Mouse (Mus musculus) CH12.LX (cell line): Measurements from ENCODE around the gene Unc13c. TPM values are rescaled to one million over a fixed set of nuclear protein-coding genes. Genes with fewer than 3 reads are reported as not detected.

Experiments used
- DNase-seq: peaks from one replicate; pipeline ENCODE4 v3.0.0-alpha.2; 2013; ENCODE audit errors: extremely low read depth
- H3K27ac ChIP-seq: 2 replicates; pipeline ENCODE4 v1.5.1; 2012; ENCODE audit warnings: low read depth, mild to moderate bottlenecking, control low read depth, moderate library complexity; ENCODE audit not compliant: insufficient read depth
- H3K27me3 ChIP-seq: replicated peaks from 2 replicates; pipeline ENCODE3; 2012; ENCODE audit warnings: inconsistent platforms
- H3K36me3 ChIP-seq, 2 experiments: replicated peaks in 1 of 2; 2 replicates each; pipeline versions ENCODE3 to v1.6.1; 2012; ENCODE audit warnings: inconsistent platforms in 1 of 2, low read length in 1 of 2, mild to moderate bottlenecking in 1 of 2, mixed read lengths in 1 of 2, moderate library complexity in 1 of 2; ENCODE audit not compliant: control insufficient read depth in 1 of 2, insufficient read depth in 1 of 2
- H3K4me1 ChIP-seq, 2 experiments: 2 replicates each; pipeline ENCODE4 v1.6.1; 2012; ENCODE audit warnings: inconsistent platforms in 1 of 2, moderate library complexity in 1 of 2; ENCODE audit not compliant: insufficient read depth in 2 of 2, control insufficient read depth in 1 of 2
- H3K4me2 ChIP-seq: 2 replicates; pipeline ENCODE4 v1.6.1; 2012; ENCODE audit warnings: low read depth, mild to moderate bottlenecking, control low read depth; ENCODE audit not compliant: poor library complexity, insufficient read depth, severe bottlenecking
- H3K4me3 ChIP-seq, 3 experiments: fragments of 150-350 bp in 1 of 3; sonication (generic) in 1 of 3; replicated peaks in 1 of 3; 2 replicates each; pipeline versions ENCODE3 to v1.5.1; 2011 to 2012; ENCODE audit warnings: low read depth in 2 of 3, low read length in 2 of 3, mild to moderate bottlenecking in 2 of 3, moderate library complexity in 2 of 3, control low read depth in 1 of 3, improper control_type of control experiment in 1 of 3, inconsistent platforms in 1 of 3, mixed read lengths in 1 of 3; ENCODE audit not compliant: poor library complexity in 1 of 3
- H3K79me2 ChIP-seq: replicated peaks from 2 replicates; pipeline ENCODE4 v1.6.1; 2012; ENCODE audit warnings: mild to moderate bottlenecking, moderate library complexity; ENCODE audit not compliant: control insufficient read depth, poor library complexity, insufficient read depth, severe bottlenecking; ENCODE audit errors: extremely low read depth
- H3K9ac ChIP-seq: 2 replicates; pipeline ENCODE4 v1.6.1; 2012; ENCODE audit warnings: low read depth, mild to moderate bottlenecking, control low read depth, moderate library complexity; ENCODE audit not compliant: insufficient read depth
- H3K9me3 ChIP-seq: replicated peaks from 2 replicates; pipeline ENCODE3; 2012; ENCODE audit warnings: low read length, inconsistent platforms, mixed read lengths
- CHD1 ChIP-seq: IDR thresholded peaks from 2 replicates; pipeline ENCODE4 v1.6.1; 2012; ENCODE audit warnings: low read depth, low read length, improper control_type of control experiment, inconsistent platforms
- CHD2 ChIP-seq: IDR thresholded peaks from 2 replicates; pipeline ENCODE4 v1.6.1; 2011; ENCODE audit warnings: low read length, improper control_type of control experiment
- CTCF ChIP-seq, 2 experiments: IDR thresholded peaks in 1 of 2; conservative IDR thresholded peaks in 1 of 2; 2 replicates each; pipeline ENCODE4 v1.5.1; 2011 to 2012; ENCODE audit warnings: low read depth in 2 of 2, low read length in 2 of 2, improper control_type of control experiment in 1 of 2, inconsistent platforms in 1 of 2, mild to moderate bottlenecking in 1 of 2, moderate library complexity in 1 of 2
- E2F4 ChIP-seq: IDR thresholded peaks from 2 replicates; pipeline ENCODE4 v1.6.1; 2011; ENCODE audit warnings: low read depth, low read length, improper control_type of control experiment; ENCODE audit not compliant: insufficient replicate concordance
- ETS1 ChIP-seq: conservative IDR thresholded peaks from 2 replicates; pipeline ENCODE4 v1.6.1; 2012; ENCODE audit warnings: low read depth, mild to moderate bottlenecking, inconsistent platforms, low read length, improper control_type of control experiment, moderate library complexity
- GABPA ChIP-seq: IDR thresholded peaks from 2 replicates; pipeline ENCODE4 v1.6.1; 2012; ENCODE audit warnings: low read depth, low read length, improper control_type of control experiment, inconsistent platforms; ENCODE audit not compliant: insufficient replicate concordance
- HCFC1 ChIP-seq: IDR thresholded peaks from 2 replicates; pipeline ENCODE4 v1.6.1; 2012; ENCODE audit warnings: low read depth, mild to moderate bottlenecking, inconsistent platforms, low read length, improper control_type of control experiment
- JUN ChIP-seq: IDR thresholded peaks from 2 replicates; pipeline ENCODE4 v1.6.1; 2011; ENCODE audit warnings: low read depth, mild to moderate bottlenecking, low read length, improper control_type of control experiment, moderate library complexity; ENCODE audit not compliant: insufficient read depth
- KAT2A ChIP-seq: IDR thresholded peaks from 2 replicates; pipeline ENCODE4 v1.6.1; 2012; ENCODE audit warnings: low read length, improper control_type of control experiment, inconsistent platforms; ENCODE audit not compliant: insufficient replicate concordance
- MAZ ChIP-seq: IDR thresholded peaks from 2 replicates; pipeline ENCODE4 v1.6.1; 2012; ENCODE audit warnings: low read depth, mild to moderate bottlenecking, inconsistent platforms, low read length, improper control_type of control experiment, moderate library complexity
- MXI1 ChIP-seq: IDR thresholded peaks from 2 replicates; pipeline ENCODE4 v1.6.1; 2011; ENCODE audit warnings: mild to moderate bottlenecking, low read depth, low read length, improper control_type of control experiment
- MYC ChIP-seq: IDR thresholded peaks from 2 replicates; pipeline ENCODE4 v1.6.1; 2011; ENCODE audit warnings: low read depth, mild to moderate bottlenecking, improper control_type of control experiment, low read length
- NRF1 ChIP-seq: IDR thresholded peaks from 2 replicates; pipeline ENCODE4 v1.6.1; 2014; ENCODE audit warnings: low read depth, mild to moderate bottlenecking, inconsistent platforms, low read length, improper control_type of control experiment, moderate library complexity
- PAX5 ChIP-seq: IDR thresholded peaks from 2 replicates; pipeline ENCODE4 v1.6.1; 2012; ENCODE audit warnings: low read length, inconsistent platforms, mixed read lengths
- POLR2AphosphoS2 ChIP-seq: IDR thresholded peaks from 2 replicates; pipeline ENCODE4 v1.6.1; 2011; ENCODE audit warnings: low read depth, low read length, improper control_type of control experiment
- RAD21 ChIP-seq: IDR thresholded peaks from 2 replicates; pipeline ENCODE4 v1.6.1; 2011; ENCODE audit warnings: low read depth, mild to moderate bottlenecking, low read length, improper control_type of control experiment, moderate library complexity
- RCOR1 ChIP-seq: conservative IDR thresholded peaks from 2 replicates; pipeline ENCODE4 v1.6.1; 2012; ENCODE audit warnings: low read depth, mild to moderate bottlenecking, inconsistent platforms, low read length, improper control_type of control experiment
- SMC3 ChIP-seq: IDR thresholded peaks from 2 replicates; pipeline ENCODE4 v1.6.1; 2011; ENCODE audit warnings: low read depth, low read length, improper control_type of control experiment
- TBP ChIP-seq: conservative IDR thresholded peaks from 2 replicates; pipeline ENCODE4 v1.6.1; 2011; ENCODE audit warnings: low read depth, low read length, improper control_type of control experiment
- UBTF ChIP-seq: IDR thresholded peaks from 2 replicates; pipeline ENCODE4 v1.6.1; 2012; ENCODE audit warnings: low read depth, mild to moderate bottlenecking, inconsistent platforms, low read length, improper control_type of control experiment, moderate library complexity
- USF1 ChIP-seq: IDR thresholded peaks from 2 replicates; pipeline ENCODE4 v1.6.1; 2014; ENCODE audit warnings: low read depth, mild to moderate bottlenecking, inconsistent platforms, low read length, improper control_type of control experiment
- USF2 ChIP-seq: conservative IDR thresholded peaks from 2 replicates; pipeline ENCODE4 v1.6.1; 2011; ENCODE audit warnings: low read depth, low read length, improper control_type of control experiment
- ZC3H11A ChIP-seq: IDR thresholded peaks from 2 replicates; pipeline ENCODE4 v1.6.1; 2012; ENCODE audit warnings: low read depth, mild to moderate bottlenecking, inconsistent platforms, low read length, improper control_type of control experiment
- ZKSCAN1 ChIP-seq: IDR thresholded peaks from 2 replicates; pipeline ENCODE4 v1.6.1; 2012; ENCODE audit warnings: low read depth, inconsistent platforms, low read length, improper control_type of control experiment, borderline replicate concordance
- ZMIZ1 ChIP-seq: IDR thresholded peaks from 2 replicates; pipeline ENCODE4 v1.6.1; 2012; ENCODE audit warnings: low read depth, mild to moderate bottlenecking, inconsistent platforms, low read length, improper control_type of control experiment
- dilution Hi-C: fragments of 300-500 bp; cut with MboI; formaldehyde crosslinking; loops from 2 replicates; pipeline ENCODE4 v1.14.3; 2020; ENCODE audit warnings: low sequenced_read_pairs; ENCODE audit not compliant: extremely low pct_unique_long_range_greater_than_20kb, extremely low pct_ligation_motif_present
- in situ Hi-C: fragments of 300-500 bp; cut with MboI; formaldehyde crosslinking; loops from 3 replicates; pipeline ENCODE4 v1.14.3; 2019; ENCODE audit warnings: low sequenced_read_pairs, low pct_ligation_motif_present, low pct_unique_long_range_greater_than_20kb, mixed read lengths
- polyA plus RNA-seq: library from polyadenylated mRNA; unstranded; fragments of >175 nt; gene quantifications from 2 replicates; pipeline ENCODE4 v1.2.1, GENCODE M21; 2012; ENCODE audit warnings: low read depth; ENCODE audit not compliant: insufficient read length
- total RNA-seq, 2 experiments: library from RNA; depleted of rRNA; stranded (reverse); fragments of 300-350 nt in 1 of 2; fragments of >200 nt in 1 of 2; gene quantifications; 2 replicates each; pipeline ENCODE4 v1.2.3; 2012 to 2014

Unc13c gene
- total and polyA plus RNA-seq, 3 experiments, result not detected

DNA sequence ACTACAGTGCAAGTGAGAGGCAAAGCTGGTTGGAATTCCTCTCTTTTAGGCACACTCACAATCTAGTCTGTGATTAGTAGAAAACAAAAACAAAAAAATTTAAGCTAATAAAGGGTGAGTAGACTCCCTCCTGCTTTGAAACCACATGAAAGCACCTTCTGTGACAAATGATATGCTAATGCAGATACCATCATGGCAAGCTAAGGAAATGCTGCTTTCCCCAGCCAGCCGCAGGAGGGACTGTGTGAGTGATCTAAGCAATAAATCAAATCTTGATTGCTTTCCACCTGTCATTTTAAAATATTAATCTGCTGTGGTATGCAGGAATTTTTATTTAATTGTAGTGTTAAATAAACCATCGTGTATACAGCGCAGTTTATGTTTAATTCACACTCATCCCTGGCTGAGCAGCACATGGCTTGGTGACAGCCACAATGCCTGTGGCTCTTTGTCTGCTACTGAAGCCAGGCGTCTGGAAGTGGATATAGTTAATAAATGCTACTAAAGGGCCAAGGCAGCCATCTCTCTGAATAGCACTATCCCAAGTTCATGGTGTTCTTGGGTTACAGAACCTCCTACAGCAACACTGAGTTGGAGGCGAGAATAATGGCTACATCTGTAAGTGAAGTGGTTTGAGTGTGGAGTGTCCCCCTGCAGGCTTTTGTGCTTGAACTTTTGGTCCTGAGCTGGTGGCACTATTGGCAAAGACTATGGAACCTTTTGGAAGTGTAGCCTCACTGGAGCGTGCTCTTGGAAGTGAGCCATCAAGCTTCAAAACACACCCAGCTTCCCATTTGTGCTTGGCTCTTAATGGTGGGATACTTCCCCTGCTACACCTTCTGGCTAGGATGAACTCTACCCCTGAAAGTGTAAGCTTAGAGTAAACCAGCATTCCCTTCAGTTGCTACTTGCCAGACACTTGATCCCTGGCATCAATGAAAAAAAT, 242.8 kb downstream of the Unc13c start:
- Histone ChIP-seq H3K27ac (no peak overlapping the region), H3K79me2 (no peaks in the 10 kb centered on the region), H3K9me3 (no peaks in the 10 kb centered on the region), H3K36me3 (no peaks in the 10 kb centered on the region), H3K4me1 (no peaks in the 10 kb centered on the region), H3K4me2 (no peak overlapping the region), H3K27me3 (no peaks in the 10 kb centered on the region), H3K4me3 (no peak overlapping the region), H3K9ac (no peak overlapping the region)
- DNase-seq, result no peak
- in situ Hi-C loops, result no loop called here
- dilution Hi-C loops, result no loop called here
- TF ChIP-seq CTCF (conservative IDR thresholded peaks at IDR 0.05 in 1 of 2, IDR thresholded peaks at IDR 0.05 in 1 of 2; ENCODE audit: low read depth in 2 of 2, low read length in 2 of 2), result no peak
- TF ChIP-seq MAZ, result no peak
- TF ChIP-seq PAX5, result no peak
- TF ChIP-seq CHD2, result no peak
- no peak for TF ChIP-seq ZC3H11A
- TF ChIP-seq POLR2AphosphoS2, result no peak
- TF ChIP-seq CHD1, result no peak
- no peak for TF ChIP-seq USF1
- TF ChIP-seq SMC3, result no peak
- TF ChIP-seq ETS1, result no peak
- TF ChIP-seq ZMIZ1, result no peak
- TF ChIP-seq KAT2A, result no peak
- no peak for TF ChIP-seq RCOR1
- no peak for TF ChIP-seq HCFC1
- TF ChIP-seq, all 38 proteins: peak for 0

DNA sequence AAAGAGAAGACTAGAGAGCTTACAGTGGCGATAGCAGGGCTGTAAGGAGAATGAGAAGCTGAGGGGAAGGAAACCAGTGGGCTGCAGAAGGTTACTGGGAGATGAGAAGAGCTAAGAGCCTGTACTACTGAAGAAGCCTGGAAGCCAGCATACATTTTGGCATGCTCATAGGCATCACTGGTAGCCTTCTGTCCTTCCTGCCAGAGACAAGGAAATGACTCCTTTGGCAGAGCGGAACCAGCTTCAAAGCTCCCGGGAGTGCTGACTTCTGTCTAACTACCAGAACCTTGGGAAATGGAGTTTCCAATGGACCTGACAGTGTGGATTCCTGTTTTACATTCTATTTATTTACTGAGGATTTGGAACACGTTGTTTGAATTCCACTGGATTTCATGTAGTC, 244.0 kb downstream of the Unc13c start:
- Histone ChIP-seq H3K79me2 (no peaks in the 10 kb centered on the region), H3K4me3 (no peak overlapping the region), H3K4me2 (no peak overlapping the region), H3K27me3 (no peaks in the 10 kb centered on the region), H3K9ac (no peak overlapping the region), H3K27ac (no peak overlapping the region), H3K4me1 (no peaks in the 10 kb centered on the region), H3K36me3 (no peaks in the 10 kb centered on the region), H3K9me3 (no peaks in the 10 kb centered on the region)
- dilution Hi-C loops, result no loop called here
- in situ Hi-C loops, result no loop called here
- no peak for DNase-seq
- no peak for TF ChIP-seq POLR2AphosphoS2
- no peak for TF ChIP-seq CHD2
- no peak for TF ChIP-seq CHD1
- no peak for TF ChIP-seq ZKSCAN1
- no peak for TF ChIP-seq MAZ
- TF ChIP-seq RAD21, result no peak
- TF ChIP-seq ZMIZ1, result no peak
- no peak for TF ChIP-seq NRF1
- no peak for TF ChIP-seq TBP
- TF ChIP-seq ZC3H11A, result no peak
- no peak for TF ChIP-seq UBTF
- TF ChIP-seq E2F4, result no peak
- TF ChIP-seq USF1, result no peak
- TF ChIP-seq USF2, result no peak
- no peak for TF ChIP-seq GABPA
- no peak for TF ChIP-seq MXI1
- no peak for TF ChIP-seq JUN
- no peak for TF ChIP-seq MYC
